Mouse (Mus musculus) midbrain, embryonic 12.5 days (tissue): ENCODE data around the gene Ar. TPM values are rescaled to one million over a fixed set of nuclear protein-coding genes. Genes with fewer than 3 reads are reported as not detected.
A peak's percentile ranks its signal among the peaks of the same experiment; 100 is the strongest.

Experiments
- ATAC-seq: fragments of 200-750 bp; cut with Nextera tagmentation; 2 replicates; pipeline ENCODE4 v1.8.0; 2017; ENCODE audit warnings: low read depth, moderate TSS enrichment, moderate library complexity; ENCODE audit not compliant: low FRiP score
- H3K27ac ChIP-seq: fragments of 300-500 bp; sonication (generic); replicated peaks from 2 replicates; pipeline ENCODE4 v1.5.1; 2016; ENCODE audit warnings: mild to moderate bottlenecking
- H3K27me3 ChIP-seq: fragments of 300-500 bp; sonication (generic); 2 replicates; pipeline ENCODE4 v1.6.1; 2016; ENCODE audit warnings: mild to moderate bottlenecking
- H3K36me3 ChIP-seq: fragments of 300-500 bp; sonication (generic); 2 replicates; pipeline ENCODE4 v1.6.1; 2016
- H3K4me1 ChIP-seq: fragments of 300-500 bp; sonication (generic); 2 replicates; pipeline ENCODE4 v1.6.1; 2016
- H3K4me2 ChIP-seq: fragments of 300-500 bp; sonication (generic); replicated peaks from 2 replicates; pipeline ENCODE4 v1.6.1; 2016; ENCODE audit warnings: mild to moderate bottlenecking, moderate library complexity
- H3K4me3 ChIP-seq: fragments of 300-500 bp; sonication (generic); 2 replicates; pipeline ENCODE4 v1.5.1; 2016; ENCODE audit warnings: mild to moderate bottlenecking
- H3K9ac ChIP-seq: fragments of 300-500 bp; sonication (generic); replicated peaks from 2 replicates; pipeline ENCODE4 v1.6.1; 2016; ENCODE audit warnings: mild to moderate bottlenecking, moderate library complexity
- H3K9me3 ChIP-seq: fragments of 300-500 bp; sonication (generic); 2 replicates; pipeline ENCODE4 v1.6.1; 2016; ENCODE audit warnings: mild to moderate bottlenecking
- WGBS: fragments of 180-500 bp; shearing (Covaris S2); methylation state at CpG from one replicate; pipeline ENCODE4 v1.1.7; 2016; 5-methylcytosine and 5-hydroxymethylcytosine counted together
- polyA plus RNA-seq: library from polyadenylated mRNA; unstranded; fragments of >200 nt; fragmentation: Nextera tagmentation; extraction: Ambion mirVana; gene quantifications from 2 replicates; pipeline ENCODE4 v1.2.1, GENCODE M21; 2016

The Ar gene
- polyA plus RNA-seq, 1 experiment from 2014 or later: 0.04 TPM

DNA sequence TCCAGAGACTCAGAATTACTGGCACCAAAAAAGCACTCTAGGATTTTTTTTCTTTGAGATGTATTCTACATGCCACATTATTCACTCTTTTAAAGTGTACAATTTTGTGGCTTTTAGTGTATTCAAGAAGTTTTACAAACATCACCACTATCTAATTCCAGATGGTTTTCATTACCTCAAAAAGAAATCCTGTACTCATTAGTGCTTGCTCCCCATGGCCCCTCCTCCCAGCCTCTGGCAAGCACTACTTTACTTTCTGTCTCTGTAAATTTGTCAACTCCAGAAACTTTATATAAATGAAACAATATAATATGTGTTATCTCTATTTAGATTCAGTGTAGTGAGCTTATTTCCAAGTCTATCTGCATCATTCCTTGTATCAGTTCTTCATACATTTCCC is 122.8 kb downstream of the Ar start:
- H3K4me2 ChIP-seq: no peak overlapping the region
- H3K9me3 ChIP-seq: no peaks in the 10 kb centered on the region
- ATAC-seq: no peak
- no peaks in the 10 kb centered on the region for H3K27me3 ChIP-seq
- H3K27ac ChIP-seq: no peak overlapping the region
- H3K9ac ChIP-seq: no peak overlapping the region
- no peaks in the 10 kb centered on the region for H3K4me1 ChIP-seq
- H3K36me3 ChIP-seq: no peaks in the 10 kb centered on the region
- H3K4me3 ChIP-seq: no peak overlapping the region

DNA sequence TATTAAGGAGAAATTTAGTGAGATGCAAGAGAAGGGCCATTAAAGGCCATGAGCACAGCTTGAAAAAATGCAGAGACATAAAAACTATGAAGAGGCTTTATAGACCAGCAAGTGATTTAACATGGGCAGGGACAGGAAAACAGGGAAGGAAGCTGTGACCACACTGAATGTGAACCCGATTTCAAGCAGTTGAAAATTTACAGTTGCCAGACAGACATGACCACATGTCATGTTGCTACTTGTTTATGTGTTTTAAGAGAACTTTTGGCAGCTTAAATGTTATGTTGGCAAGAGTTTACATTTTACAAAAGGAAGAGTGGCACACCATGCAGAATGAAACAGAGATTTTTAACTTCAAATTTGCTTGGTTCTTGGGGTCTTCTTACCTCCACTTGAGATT is 143.2 kb downstream of the Ar start:
- WGBS: 67% methylated on average over 1 of the region's 1 CpGs
- ATAC-seq: no peak

GRCm38 (mm10) chrX:98300685-98301084 is 152.1 kb downstream of the Ar start:
- no peaks in the 10 kb centered on the region for H3K27me3 ChIP-seq
- no peak overlapping the region for H3K4me3 ChIP-seq
- 41% methylated on average over 4 of the region's 4 CpGs for WGBS
- H3K36me3 ChIP-seq: no peaks in the 10 kb centered on the region
- ATAC-seq: peak; percentile 49; the same call in 1 of the 2 replicates
- no peaks in the 10 kb centered on the region for H3K9me3 ChIP-seq
- no peak overlapping the region for H3K27ac ChIP-seq
- H3K4me2 ChIP-seq: no peak overlapping the region
- no peaks in the 10 kb centered on the region for H3K4me1 ChIP-seq
- no peak overlapping the region for H3K9ac ChIP-seq

More for the DNA sequence above, 143.2 kb downstream of the Ar start:
- no peak overlapping the region for H3K9ac ChIP-seq
- no peaks in the 10 kb centered on the region for H3K4me1 ChIP-seq
- no peak overlapping the region for H3K27ac ChIP-seq
- no peak overlapping the region for H3K4me2 ChIP-seq
- no peak overlapping the region for H3K4me3 ChIP-seq
- H3K27me3 ChIP-seq: no peaks in the 10 kb centered on the region
- H3K36me3 ChIP-seq: no peaks in the 10 kb centered on the region
- H3K9me3 ChIP-seq: no peaks in the 10 kb centered on the region

DNA sequence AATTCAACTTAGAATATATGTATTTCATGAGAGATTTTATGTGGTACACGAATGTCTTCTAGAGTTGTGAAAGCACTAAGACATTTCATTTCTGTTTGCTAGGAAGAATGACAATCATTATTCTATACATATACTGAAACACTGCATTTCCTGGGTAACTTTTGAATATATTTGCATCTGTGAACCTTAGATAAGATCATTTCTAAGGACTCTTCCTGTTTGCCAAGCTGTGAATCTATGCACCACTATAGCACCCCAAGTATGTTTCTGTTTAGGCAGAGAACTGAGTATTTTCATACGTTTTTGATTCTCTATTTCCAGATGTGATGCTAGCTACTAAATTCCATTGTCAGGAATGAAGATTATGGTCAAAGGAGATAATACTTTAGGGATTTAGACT is 153.4 kb downstream of the Ar start:
- no peaks in the 10 kb centered on the region for H3K9me3 ChIP-seq
- H3K4me2 ChIP-seq: no peak overlapping the region
- no peak overlapping the region for H3K27ac ChIP-seq
- no peaks in the 10 kb centered on the region for H3K27me3 ChIP-seq
- ATAC-seq: no peak
- H3K4me1 ChIP-seq: no peaks in the 10 kb centered on the region
- H3K9ac ChIP-seq: no peak overlapping the region
- no peak overlapping the region for H3K4me3 ChIP-seq
- 72% methylated on average over 2 of the region's 2 CpGs for WGBS
- H3K36me3 ChIP-seq: no peaks in the 10 kb centered on the region

DNA sequence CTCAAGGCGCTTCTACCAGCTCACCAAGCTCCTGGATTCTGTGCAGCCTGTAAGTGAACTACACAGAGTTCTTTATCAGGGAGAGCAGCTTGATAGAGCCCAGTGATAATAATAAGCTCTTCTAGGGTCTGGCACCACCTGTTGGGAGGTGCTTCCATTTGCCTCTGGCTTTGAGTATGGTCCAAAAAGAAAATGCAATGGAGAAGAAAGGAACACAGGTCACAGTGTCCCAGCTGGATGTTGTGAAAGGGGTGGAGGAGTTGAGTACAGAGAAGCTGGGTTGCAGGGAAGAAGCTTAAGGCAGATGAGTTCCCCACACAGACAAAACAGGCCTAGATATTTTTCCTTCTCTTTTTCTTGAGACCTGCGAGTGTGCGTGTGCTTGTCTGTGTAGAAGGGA is 167.4 kb downstream of the Ar start:
- Histone ChIP-seq H3K4me2 (no peak overlapping the region), H3K36me3 (no peaks in the 10 kb centered on the region), H3K27ac (no peak overlapping the region), H3K4me3 (no peak overlapping the region), H3K4me1 (no peaks in the 10 kb centered on the region), H3K27me3 (no peaks in the 10 kb centered on the region), H3K9ac (no peak overlapping the region), H3K9me3 (no peaks in the 10 kb centered on the region)
- ATAC-seq: no peak
- 90% methylated on average over 3 of the region's 3 CpGs for WGBS

GRCm38 (mm10) chrX:98317483-98317882 is 168.9 kb downstream of the Ar start:
- ATAC-seq: no peak
- Histone ChIP-seq H3K4me3 (no peak overlapping the region), H3K9ac (no peak overlapping the region), H3K36me3 (no peaks in the 10 kb centered on the region), H3K27me3 (no peaks in the 10 kb centered on the region), H3K27ac (no peak overlapping the region), H3K9me3 (no peaks in the 10 kb centered on the region), H3K4me2 (no peak overlapping the region), H3K4me1 (no peaks in the 10 kb centered on the region)

DNA sequence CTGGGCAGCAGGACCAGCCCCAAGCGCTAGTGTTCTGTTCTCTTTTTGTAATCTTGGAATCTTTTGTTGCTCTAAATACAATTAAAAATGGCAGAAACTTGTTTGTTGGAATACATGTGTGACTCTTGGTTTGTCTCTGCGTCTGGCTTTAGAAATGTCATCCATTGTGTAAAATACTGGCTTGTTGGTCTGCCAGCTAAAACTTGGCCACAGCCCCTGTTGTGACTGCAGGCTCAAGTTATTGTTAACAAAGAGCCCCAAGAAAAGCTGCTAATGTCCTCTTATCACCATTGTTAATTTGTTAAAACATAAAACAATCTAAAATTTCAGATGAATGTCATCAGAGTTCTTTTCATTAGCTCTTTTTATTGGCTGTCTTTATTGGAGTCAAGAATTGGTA is 174.5 kb downstream of the Ar start:
- Histone ChIP-seq H3K36me3 (no peaks in the 10 kb centered on the region), H3K9ac (no peak overlapping the region), H3K9me3 (no peaks in the 10 kb centered on the region), H3K4me2 (no peak overlapping the region), H3K4me1 (no peaks in the 10 kb centered on the region), H3K4me3 (no peak overlapping the region), H3K27me3 (no peaks in the 10 kb centered on the region), H3K27ac (no peak overlapping the region)
- ATAC-seq: no peak
- WGBS: 80% methylated on average over 2 of the region's 2 CpGs

DNA sequence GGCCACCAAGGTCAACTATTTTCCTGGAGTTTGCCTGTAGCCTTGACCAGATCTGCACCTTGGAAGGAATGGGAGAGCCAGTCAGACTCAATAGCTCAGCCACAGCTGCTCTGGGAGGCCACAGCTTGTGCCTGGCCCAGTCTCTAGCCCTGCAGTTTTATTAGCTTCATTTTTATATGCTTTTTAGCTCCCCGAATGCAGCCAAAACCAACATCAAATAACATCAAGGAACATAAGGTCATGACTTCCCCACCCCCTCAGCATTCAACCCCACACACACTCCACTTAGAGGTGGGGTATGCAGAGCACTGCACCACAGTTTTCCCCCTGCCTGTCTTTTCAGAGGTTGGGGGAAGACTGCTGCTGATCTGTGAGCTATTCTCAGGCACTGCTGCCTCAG is 198.9 kb downstream of the Ar start:
- WGBS: 71% methylated on average over 1 of the region's 1 CpGs
- no peak for ATAC-seq
- H3K4me3 ChIP-seq: no peak overlapping the region
- H3K27me3 ChIP-seq: no peaks in the 10 kb centered on the region
- H3K36me3 ChIP-seq: no peaks in the 10 kb centered on the region
- H3K4me1 ChIP-seq: no peaks in the 10 kb centered on the region
- H3K9ac ChIP-seq: no peak overlapping the region
- H3K27ac ChIP-seq: no peak overlapping the region
- H3K9me3 ChIP-seq: no peaks in the 10 kb centered on the region
- no peak overlapping the region for H3K4me2 ChIP-seq

- H3K9me3 ChIP-seq: no peaks in the 10 kb centered on the region
- no peaks in the 10 kb centered on the region for H3K27me3 ChIP-seq
- no peak for ATAC-seq
- H3K4me1 ChIP-seq: no peaks in the 10 kb centered on the region
- H3K4me3 ChIP-seq: no peak overlapping the region
- H3K9ac ChIP-seq: no peak overlapping the region
- WGBS: 52% methylated on average over 4 of the region's 4 CpGs
- H3K27ac ChIP-seq: no peak overlapping the region
- no peaks in the 10 kb centered on the region for H3K36me3 ChIP-seq
- no peak overlapping the region for H3K4me2 ChIP-seq
Observed at GRCm38 (mm10) chrX:98348036-98348435, 199.5 kb downstream of the Ar start.
